Mouse (Mus musculus): ENCODE measurements around the gene Trim59. TPM values are rescaled to one million over a fixed set of nuclear protein-coding genes. Genes with fewer than 3 reads are reported as not detected.

Trim59 gene
- total RNA-seq, 2 experiments from 2014 or later = 0.50 to 0.69 TPM

DNA sequence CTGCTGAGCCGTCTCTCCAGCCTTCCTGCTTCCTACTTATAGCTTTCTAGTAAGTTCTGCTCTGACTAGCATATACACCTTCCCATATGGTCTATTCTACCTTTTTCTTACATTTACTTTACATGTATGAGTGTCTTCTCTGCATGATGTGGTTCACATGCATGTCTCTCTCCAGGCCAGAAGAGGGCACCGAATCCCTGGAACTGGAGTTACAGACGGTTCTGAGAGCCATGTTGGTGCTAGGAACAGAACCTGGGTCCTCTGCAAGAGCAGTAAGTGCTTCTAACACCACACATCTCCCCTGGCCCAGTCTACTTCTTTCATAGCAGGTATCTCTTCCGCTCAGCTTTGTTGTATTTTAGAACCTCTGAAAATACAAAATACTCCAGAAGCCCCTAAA lies 41.8 kb downstream of the Trim59 start:
- no peak for TF ChIP-seq CTCF (IDR thresholded peaks at IDR 0.05)
- intact Hi-C loops (cut with DNase I) = no loop called here
- DNase-seq = no peak
- Histone ChIP-seq H3K27ac (no peak overlapping the region), H3K4me3 (no peak overlapping the region)

DNA sequence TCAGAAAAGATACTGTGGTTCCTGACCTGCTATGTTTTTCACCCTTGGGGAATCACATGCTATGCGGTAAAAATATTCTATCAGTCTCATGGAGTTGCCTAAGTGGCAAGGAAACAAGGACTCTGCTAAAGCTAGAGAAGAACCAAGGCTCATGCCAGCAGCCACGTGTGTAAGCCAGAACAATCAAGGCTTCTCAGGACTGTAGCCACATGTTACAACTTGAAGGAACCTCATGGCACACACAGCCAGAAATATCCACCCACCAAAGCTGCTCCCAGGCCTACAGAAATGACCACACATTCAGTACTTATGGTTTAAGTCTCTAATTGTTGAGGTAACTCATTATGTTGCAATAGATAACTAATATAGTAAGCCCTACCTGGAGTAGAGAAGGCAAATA lies 58.0 kb downstream of the Trim59 start:
- TF ChIP-seq CTCF (IDR thresholded peaks at IDR 0.05) = no peak
- DNase-seq = no peak
- Histone ChIP-seq H3K4me3 (no peak overlapping the region), H3K27ac (no peak overlapping the region)
- intact Hi-C loops (cut with DNase I) = no loop called here

Small RNA genes within 50 kb of the gene (microRNA-seq; reads per million reads assigned to microRNA genes)
- 531 reads per million, percentile 68 among the genes with 10 or more reads in this experiment for gene Mir15b
- 436 reads per million, percentile 66 among the genes with 10 or more reads in this experiment for gene Mir16-2

Other genes starting within 250 kb of the Trim59 start
- gene 1110032F04Rik, start 175.2 kb downstream of the Trim59 start, total RNA-seq (2021) = under 1 TPM in 1 of 2 experiments, not detected in 1; 0.10 TPM
- 1 to 10 TPM; 5.2 to 5.7 TPM for gene Ift80, start 40.2 kb downstream of the Trim59 start, total RNA-seq (2021)
- gene Smc4, start 40.0 kb downstream of the Trim59 start, total RNA-seq (2021) = 1 to 10 TPM; 4.8 to 6.7 TPM
- 100 to 1,000 TPM; 119 TPM for gene Kpna4, start 82.4 kb upstream of the Trim59 start, total RNA-seq (2021)
- not detected for gene Arl14, start 177.7 kb upstream of the Trim59 start, total RNA-seq (2021)